Mouse (Mus musculus) liver, postnatal 0 days (tissue): Measurements from ENCODE around the gene Zdhhc6.

Experiments
- CTCF ChIP-seq: sonication (generic); IDR thresholded peaks from 2 replicates; pipeline ENCODE4 v1.5.1; 2016; ENCODE audit warnings: antibody characterized with exemption, low read depth
- EP300 ChIP-seq: IDR thresholded peaks from 2 replicates; pipeline ENCODE4 v1.6.1; 2016; ENCODE audit warnings: antibody characterized with exemption, low read depth, mild to moderate bottlenecking

DNA sequence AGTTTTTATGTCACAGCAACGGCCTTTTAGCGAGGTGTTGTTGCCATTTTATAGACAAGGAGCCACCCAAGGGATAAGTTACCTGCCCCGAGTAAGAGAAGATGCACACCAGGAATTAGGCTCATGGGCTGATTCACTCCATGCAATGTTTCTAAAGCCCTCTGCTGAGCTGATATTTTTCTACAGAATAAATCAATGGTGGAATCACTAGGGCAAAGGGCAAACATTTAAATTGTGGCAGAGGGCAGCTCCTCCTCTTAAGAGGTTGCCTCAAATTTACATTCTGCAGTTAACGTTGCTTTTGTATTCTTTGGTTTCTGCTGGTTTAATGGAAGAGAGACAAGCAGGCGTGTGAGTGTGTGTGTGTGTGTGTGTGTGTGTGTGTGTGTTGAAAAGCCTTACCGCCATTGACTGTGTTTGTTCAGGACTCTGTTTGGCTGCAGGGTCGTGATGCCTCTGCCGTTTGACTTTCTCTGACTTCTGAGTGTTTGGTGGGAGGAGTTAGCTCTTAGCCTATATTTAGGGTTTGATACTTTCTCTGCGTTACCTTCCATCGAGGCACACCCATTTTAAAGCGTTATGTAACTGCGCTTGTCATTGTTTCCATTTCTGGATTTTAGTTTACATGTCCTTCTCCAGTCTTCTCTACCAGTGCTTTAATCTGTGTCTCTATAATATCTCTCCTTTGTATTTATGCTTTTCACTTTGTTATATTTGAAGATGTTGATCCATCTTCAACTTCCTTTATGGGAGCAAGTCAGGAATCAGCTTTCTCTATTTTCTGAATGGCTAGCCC lies 55.2 kb downstream of the Zdhhc6 start:
- TF ChIP-seq CTCF = no peak
- TF ChIP-seq EP300 = peak; percentile 48; the same call in 1 of the 2 replicates
